ENCODE assay signal across 9 mouse cellular contexts in the genomic region with DNA sequence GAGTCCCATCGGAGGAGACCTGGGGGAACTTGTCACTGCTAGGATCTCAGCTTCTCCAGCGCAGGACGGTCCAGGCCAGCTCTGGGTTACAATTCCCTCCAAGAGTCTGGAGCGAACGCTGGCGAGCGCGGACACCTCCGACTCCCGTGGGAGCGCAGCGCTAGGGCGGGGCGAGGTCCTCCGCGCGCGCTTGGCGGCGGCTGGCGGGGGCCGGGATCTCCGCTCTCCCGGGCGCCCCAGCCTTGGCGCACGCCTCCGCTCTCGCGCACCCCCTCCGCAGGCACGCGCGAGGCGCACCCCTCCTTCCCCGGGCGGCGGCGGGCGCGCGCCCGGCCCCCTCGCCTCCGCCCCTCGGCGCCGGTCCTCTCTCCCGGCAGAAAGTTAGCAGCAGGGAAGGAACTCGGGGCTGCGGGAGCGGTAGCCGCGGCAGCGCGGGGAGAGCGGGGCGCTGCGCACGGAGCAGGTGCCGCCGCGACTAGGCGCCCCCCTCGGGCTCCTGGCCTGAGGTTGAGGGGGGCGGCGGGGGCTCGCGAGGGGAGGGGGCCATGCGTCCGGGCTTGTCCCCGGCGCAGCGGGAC. TPM values are rescaled to one million over a fixed set of nuclear protein-coding genes. Genes with fewer than 3 reads are reported as not detected.
DNase-seq lines count a peak whose midpoint lies in the region; ATAC-seq and TF ChIP-seq lines count a peak whose summit lies in the region.
"Had no signal": no experiment of that assay in that cellular context is flagged by ENCODE, and none has a peak within 500 bp of the region (broad histone marks: within the 10 kb centered on the region; RNA-seq: fewer than 3 reads in every experiment).

A gene (plus strand): TSS at position 409 of the 578 bp plus-strand sequence.

- H3K36me3 ChIP-seq in heart, embryonic 11.5 days (ENCODE audit: control insufficient read depth, insufficient read depth, low read length): no peaks in the 10 kb centered on the region
- H3K36me3 ChIP-seq in heart, embryonic 14.5 days (ENCODE audit: control insufficient read depth, insufficient read depth, low read length): no peaks in the 10 kb centered on the region
- no peaks in the 10 kb centered on the region for H3K36me3 ChIP-seq in neural tube, embryonic 14.5 days (ENCODE audit: control insufficient read depth, insufficient read depth, low read length)
- H3K36me3 ChIP-seq: G1E had no signal

- ATAC-seq in heart, embryonic 11.5 days (replicated peaks; ENCODE audit: insufficient number of reproducible peaks, low FRiP score, low TSS enrichment): no peak
- no peak for ATAC-seq in heart, embryonic 14.5 days (ENCODE audit: insufficient number of reproducible peaks, insufficient read depth, low FRiP score, low read depth)
- ATAC-seq in neural tube, embryonic 14.5 days (ENCODE audit: low read depth): peak; percentile 54
- no peak for ATAC-seq in inflammation-experienced regulatory T-cells, adult 6 months

- TF ChIP-seq POLR2A in cortical plate, adult 2 months (IDR thresholded peaks at IDR 0.05; ENCODE audit: extremely low read depth, insufficient read depth, low read length): no peak

- peaks cover 69% of the 10 kb centered on the region for H3K27me3 ChIP-seq in heart, embryonic 11.5 days (ENCODE audit: control insufficient read depth, insufficient read depth, low read length)
- peaks cover 78% of the 10 kb centered on the region for H3K27me3 ChIP-seq in heart, embryonic 14.5 days (ENCODE audit: control insufficient read depth, insufficient read depth, low read length)
- peaks cover 39% of the 10 kb centered on the region for H3K27me3 ChIP-seq in neural tube, embryonic 14.5 days (ENCODE audit: control insufficient read depth, insufficient read depth, low read length)

- no peak within 1 kb of the TSS for H3K27ac ChIP-seq in heart, embryonic 11.5 days (ENCODE audit: low read depth, low read length)
- H3K27ac ChIP-seq in cortical plate, adult 2 months (ENCODE audit: insufficient read depth, low read length): peak within 1 kb of the TSS; percentile 81; the same call in 1 of the 2 replicates
- H3K27ac ChIP-seq in heart, embryonic 14.5 days (replicated peaks in 1 of 2; ENCODE audit: control insufficient read depth in 1 of 2, insufficient read depth in 1 of 2, low read depth in 2 of 2, low read length in 2 of 2): no peak within 1 kb of the TSS
- H3K27ac ChIP-seq in neural tube, embryonic 14.5 days (ENCODE audit: low read depth, low read length): no peak within 1 kb of the TSS

- intact Hi-C loops in left cerebral cortex, postnatal 36 days (cut with DNase I): loop anchor here (5.0 to 10.0 kb wide), 2 partner anchors 802 to 1410 kb away; no protein-coding TSS in a partner anchor

- H3K4me2 ChIP-seq in heart, embryonic 11.5 days: peak within 1 kb of the TSS; percentile 99
- peak within 1 kb of the TSS; percentile 90 for H3K4me2 ChIP-seq in heart, embryonic 14.5 days (ENCODE audit: low read length)
- peak within 1 kb of the TSS; percentile 97 for H3K4me2 ChIP-seq in neural tube, embryonic 14.5 days (ENCODE audit: low read depth, low read length)

- DNase-seq in heart, adult 18-20 months: no peak
- peak; percentile 57 to 63 for DNase-seq in left cerebral cortex, postnatal 36 days (ENCODE audit: low spot score in 2 of 2)
- no peak for DNase-seq in urinary bladder, adult 18-20 months (ENCODE audit: low spot score in 2 of 2)

- no peak within 1 kb of the TSS for H3K9ac ChIP-seq in heart, embryonic 11.5 days (ENCODE audit: low read depth, low read length)
- peak within 1 kb of the TSS; percentile 48; the same call in 1 of the 2 replicates for H3K9ac ChIP-seq in heart, embryonic 14.5 days (ENCODE audit: low read length)
- peak within 1 kb of the TSS; percentile 62 for H3K9ac ChIP-seq in neural tube, embryonic 14.5 days (replicated peaks; ENCODE audit: low read depth, low read length)

- WGBS in heart, embryonic 11.5 days (ENCODE audit: insufficient replicate concordance): under 1% methylated on average over 50 of the region's 74 CpGs
- under 1% methylated on average over 62 of the region's 74 CpGs for WGBS in heart, embryonic 14.5 days
- under 1% methylated on average over 34 of the region's 74 CpGs for WGBS in neural tube, embryonic 14.5 days

- no peak for TF ChIP-seq CTCF in cortical plate, adult 2 months (IDR thresholded peaks at IDR 0.05; ENCODE audit: extremely low read depth, insufficient read depth, low read length)

- H3K4me3 ChIP-seq in heart, embryonic 11.5 days (ENCODE audit: low read depth, low read length): peak within 1 kb of the TSS; percentile 68
- peak within 1 kb of the TSS; percentile 57 for H3K4me3 ChIP-seq in cortical plate, adult 2 months (ENCODE audit: insufficient read depth, low read length)
- H3K4me3 ChIP-seq in heart, embryonic 14.5 days (ENCODE audit: control insufficient read depth in 1 of 2, insufficient read depth in 1 of 2, low read depth in 1 of 2, low read length in 2 of 2): peak within 1 kb of the TSS; percentile 49 to 61
- H3K4me3 ChIP-seq in neural tube, embryonic 14.5 days (ENCODE audit: low read depth, low read length): peak within 1 kb of the TSS; percentile 64

- H3K9me3 ChIP-seq in heart, embryonic 11.5 days (replicated peaks; ENCODE audit: control insufficient read depth, low read length): no peaks in the 10 kb centered on the region
- 0 out of 2 replicates have a peak, but pooled peaks cover 4% of the 10 kb centered on the region for H3K9me3 ChIP-seq in heart, embryonic 14.5 days (ENCODE audit: control insufficient read depth, low read length)
- no peaks in the 10 kb centered on the region for H3K9me3 ChIP-seq in neural tube, embryonic 14.5 days (ENCODE audit: control insufficient read depth, low read length)

- no peaks in the 10 kb centered on the region; the same call in 1 of the 2 replicates for H3K4me1 ChIP-seq in heart, embryonic 11.5 days (ENCODE audit: control insufficient read depth, insufficient read depth, low read length)
- H3K4me1 ChIP-seq in cortical plate, adult 2 months (ENCODE audit: control insufficient read depth, insufficient read depth, low read length): no peaks in the 10 kb centered on the region
- H3K4me1 ChIP-seq in heart, embryonic 14.5 days (ENCODE audit: control insufficient read depth in 2 of 2, insufficient read depth in 2 of 2, low read length in 2 of 2): no peaks in the 10 kb centered on the region; a peak in 1 of 4 replicates
- no peaks in the 10 kb centered on the region for H3K4me1 ChIP-seq in neural tube, embryonic 14.5 days (ENCODE audit: control insufficient read depth, insufficient read depth, low read length)

RNA-seq across cellular contexts. Expression of the gene that starts here (rescaled TPM):
- 0.44 and 0.49 TPM in 2 replicates for polyA plus RNA-seq in heart, embryonic 11.5 days (2014; fragmentation: Nextera tagmentation; extraction: Ambion mirVana)
- under 1 TPM in 1 of 2 experiments, not detected in 1; 0.07 TPM for total RNA-seq in heart, adult 18-20 months (2021)
- polyA plus RNA-seq in cortical plate, adult 2 months (2012; rRNA removed): 34.4 and 39.7 TPM in 2 replicates
- 0.55 and 1.0 TPM in 2 replicates for polyA plus RNA-seq in heart, embryonic 14.5 days (2014; fragmentation: Nextera tagmentation; extraction: Ambion mirVana)
- total RNA-seq in left cerebral cortex, postnatal 36 days (2021): 10 to 100 TPM; 50.7 to 62.8 TPM
- polyA plus RNA-seq in neural tube, embryonic 14.5 days (2014; fragmentation: Nextera tagmentation; extraction: Ambion mirVana): 6.3 and 11.0 TPM in 2 replicates
- polyA plus RNA-seq in inflammation-experienced regulatory T-cells, adult 6 months (2017; shearing (Covaris generic)): not detected
- total RNA-seq: G1E had no signal
- polyA plus RNA-seq: G1E had no signal

Comparison
In these comparisons a context has a peak if more than half of its experiments do, and no peak if none do; other contexts are left out.
1. RNA of the gene that starts here (total RNA-seq): 50.7 to 62.8 TPM in left cerebral cortex, postnatal 36 days; 0.07 TPM in heart, adult 18-20 months; every median in the first group is over 10 times any median in the second.
2. DNase-seq: peak in left cerebral cortex, postnatal 36 days (2 of 2); none in heart, adult 18-20 months (0 of 2) and urinary bladder, adult 18-20 months (0 of 2).
3. Peak in every context shown above with its lines, with median percentiles within 50 percentile points of each other: H3K4me2 ChIP-seq and H3K4me3 ChIP-seq.